Mouse (Mus musculus): Measurements from ENCODE around the gene Vac14. TPM values are rescaled to one million over a fixed set of nuclear protein-coding genes. Genes with fewer than 3 reads are reported as not detected.

Vac14 gene
- polyA plus RNA-seq, 1 experiment from 2014 or later: 20.1 TPM

DNA sequence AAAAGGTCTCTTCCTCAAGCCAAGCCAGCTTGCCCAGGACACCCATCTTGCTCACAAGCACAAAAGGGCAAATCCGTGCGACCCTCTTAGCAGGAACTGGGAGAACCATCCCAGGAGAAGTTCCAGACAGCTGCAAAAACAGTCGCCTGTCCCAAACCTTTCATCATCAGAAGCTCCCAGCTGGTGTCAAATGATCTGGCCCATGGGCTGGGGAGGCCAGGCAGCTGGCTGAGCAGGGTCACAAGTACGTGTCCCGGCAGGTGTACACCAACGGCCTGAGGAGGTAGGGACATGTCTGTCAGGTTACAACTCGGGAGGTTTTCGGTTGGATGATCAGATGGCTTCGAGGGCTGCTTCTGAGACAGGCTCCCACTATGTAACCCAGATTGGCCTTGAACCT lies 128.3 kb downstream of the Vac14 start:
- Histone ChIP-seq H3K4me3 (ENCODE audit: low read length) (no peak overlapping the region), H3K27me3 (replicated peaks; ENCODE audit: control insufficient read depth, insufficient read depth, low read length) (no peaks in the 10 kb centered on the region), H3K36me3 (ENCODE audit: control insufficient read depth, insufficient read depth, low read length) (no peaks in the 10 kb centered on the region), H3K4me1 (ENCODE audit: control insufficient read depth, insufficient read depth, low read length) (no peaks in the 10 kb centered on the region), H3K4me2 (ENCODE audit: low read depth, low read length) (no peak overlapping the region), H3K27ac (ENCODE audit: low read length) (no peak overlapping the region), H3K9me3 (ENCODE audit: control insufficient read depth, low read length) (no peaks in the 10 kb centered on the region), H3K9ac (ENCODE audit: low read depth, low read length) (no peak overlapping the region)
- no peak for ATAC-seq
- WGBS: 72% methylated on average over 9 of the region's 9 CpGs

DNA sequence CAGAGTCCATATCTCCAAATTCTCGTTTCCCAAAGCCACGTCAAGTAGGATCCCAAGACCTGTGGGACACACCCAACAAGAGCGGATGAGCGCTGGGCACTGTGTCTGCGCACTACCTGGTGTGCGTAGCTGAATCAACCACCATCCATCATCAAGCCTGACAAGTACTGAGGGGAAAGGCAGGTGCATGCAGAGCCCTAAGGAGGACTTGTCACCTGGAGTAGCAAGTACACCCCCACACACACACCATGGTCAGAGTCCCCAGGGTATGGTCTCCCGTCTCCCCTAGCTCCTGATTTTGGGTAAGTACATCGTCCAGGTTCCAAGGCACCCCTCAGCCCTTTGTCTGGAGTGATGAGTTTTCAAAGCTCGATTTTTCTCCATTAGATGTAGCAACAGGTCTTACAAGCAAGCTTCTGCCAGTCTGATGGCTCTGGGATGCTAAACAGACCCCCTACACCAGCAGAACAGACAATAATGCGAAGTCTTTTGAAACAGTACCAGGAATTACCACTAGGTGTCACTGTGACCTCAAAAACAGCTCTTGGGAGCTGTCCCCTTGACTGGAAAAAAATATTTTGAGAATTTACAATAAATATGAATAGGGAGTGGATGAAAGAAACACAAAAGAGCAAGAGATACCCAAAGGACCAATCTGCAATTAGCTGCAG lies 131.2 kb downstream of the Vac14 start:
- no peaks in the 10 kb centered on the region for H3K9me3 ChIP-seq (ENCODE audit: control insufficient read depth, low read length)
- no peak overlapping the region for H3K4me2 ChIP-seq (ENCODE audit: low read depth, low read length)
- H3K4me1 ChIP-seq (ENCODE audit: control insufficient read depth, insufficient read depth, low read length): no peaks in the 10 kb centered on the region
- peak; percentile 43; the same call in 1 of the 2 replicates for ATAC-seq
- no peak overlapping the region for H3K4me3 ChIP-seq (ENCODE audit: low read length)
- no peak overlapping the region for H3K9ac ChIP-seq (ENCODE audit: low read depth, low read length)
- no peaks in the 10 kb centered on the region for H3K36me3 ChIP-seq (ENCODE audit: control insufficient read depth, insufficient read depth, low read length)
- no peak overlapping the region for H3K27ac ChIP-seq (ENCODE audit: low read length)
- WGBS: 53% methylated on average over 10 of the region's 10 CpGs
- H3K27me3 ChIP-seq (replicated peaks; ENCODE audit: control insufficient read depth, insufficient read depth, low read length): no peaks in the 10 kb centered on the region

- H3K27ac ChIP-seq (ENCODE audit: low read length): no peak overlapping the region
- no peaks in the 10 kb centered on the region for H3K36me3 ChIP-seq (ENCODE audit: control insufficient read depth, insufficient read depth, low read length)
- no peak overlapping the region for H3K4me3 ChIP-seq (ENCODE audit: low read length)
- no peak overlapping the region for H3K9ac ChIP-seq (ENCODE audit: low read depth, low read length)
- H3K9me3 ChIP-seq (ENCODE audit: control insufficient read depth, low read length): no peaks in the 10 kb centered on the region
- no peaks in the 10 kb centered on the region for H3K27me3 ChIP-seq (replicated peaks; ENCODE audit: control insufficient read depth, insufficient read depth, low read length)
- no peak for ATAC-seq
- WGBS: 29% methylated on average over 13 of the region's 13 CpGs
- no peak overlapping the region for H3K4me2 ChIP-seq (ENCODE audit: low read depth, low read length)
- H3K4me1 ChIP-seq (ENCODE audit: control insufficient read depth, insufficient read depth, low read length): 0 out of 2 replicates have a peak, but pooled peaks cover 3% of the 10 kb centered on the region
Observed at GRCm38 (mm10) chr8:110750269-110750668, 131.9 kb downstream of the Vac14 start.

- WGBS: 80% methylated on average over 5 of the region's 5 CpGs
- Histone ChIP-seq H3K27me3 (replicated peaks; ENCODE audit: control insufficient read depth, insufficient read depth, low read length) (no peaks in the 10 kb centered on the region), H3K9ac (ENCODE audit: low read depth, low read length) (no peak overlapping the region), H3K4me1 (ENCODE audit: control insufficient read depth, insufficient read depth, low read length) (0 out of 2 replicates have a peak, but pooled peaks cover 3% of the 10 kb centered on the region), H3K9me3 (ENCODE audit: control insufficient read depth, low read length) (no peaks in the 10 kb centered on the region), H3K27ac (ENCODE audit: low read length) (no peak overlapping the region), H3K36me3 (ENCODE audit: control insufficient read depth, insufficient read depth, low read length) (no peaks in the 10 kb centered on the region), H3K4me3 (ENCODE audit: low read length) (no peak overlapping the region), H3K4me2 (ENCODE audit: low read depth, low read length) (no peak overlapping the region)
- no peak for ATAC-seq
Observed at GRCm38 (mm10) chr8:110751490-110751889, 133.1 kb downstream of the Vac14 start.

DNA sequence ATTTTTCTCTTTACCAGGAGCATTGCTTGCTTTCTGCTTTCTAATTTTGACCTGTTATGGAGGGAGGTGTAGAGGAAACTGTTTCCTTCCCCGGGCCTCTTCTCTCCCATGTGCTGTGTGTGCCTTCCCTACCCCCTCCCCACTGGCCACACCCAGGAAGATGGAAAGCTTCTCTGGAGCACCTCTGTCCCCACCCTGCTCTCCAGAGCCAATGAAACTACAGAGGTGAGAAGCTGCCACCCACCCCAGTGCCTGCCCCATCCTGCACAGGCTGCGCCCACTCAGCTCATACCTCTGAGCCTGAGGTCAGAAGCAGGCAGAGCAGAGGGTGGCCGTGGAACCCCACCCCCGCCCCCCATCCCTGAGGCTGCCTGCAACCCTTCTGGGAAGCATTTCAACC lies 136.3 kb downstream of the Vac14 start:
- no peaks in the 10 kb centered on the region for H3K27me3 ChIP-seq (replicated peaks; ENCODE audit: control insufficient read depth, insufficient read depth, low read length)
- 47% methylated on average over 4 of the region's 4 CpGs for WGBS
- no peak overlapping the region for H3K27ac ChIP-seq (ENCODE audit: low read length)
- H3K9ac ChIP-seq (ENCODE audit: low read depth, low read length): no peak overlapping the region
- no peak overlapping the region for H3K4me3 ChIP-seq (ENCODE audit: low read length)
- no peaks in the 10 kb centered on the region for H3K9me3 ChIP-seq (ENCODE audit: control insufficient read depth, low read length)
- no peaks in the 10 kb centered on the region for H3K36me3 ChIP-seq (ENCODE audit: control insufficient read depth, insufficient read depth, low read length)
- 0 out of 2 replicates have a peak, but pooled peaks cover 3% of the 10 kb centered on the region for H3K4me1 ChIP-seq (ENCODE audit: control insufficient read depth, insufficient read depth, low read length)
- peak; percentile 80 for ATAC-seq
- H3K4me2 ChIP-seq (ENCODE audit: low read depth, low read length): no peak overlapping the region

- Histone ChIP-seq H3K4me2 (ENCODE audit: low read depth, low read length) (no peak overlapping the region), H3K4me3 (ENCODE audit: low read length) (no peak overlapping the region), H3K27me3 (replicated peaks; ENCODE audit: control insufficient read depth, insufficient read depth, low read length) (no peaks in the 10 kb centered on the region), H3K4me1 (ENCODE audit: control insufficient read depth, insufficient read depth, low read length) (0 out of 2 replicates have a peak, but pooled peaks cover 5% of the 10 kb centered on the region), H3K9ac (ENCODE audit: low read depth, low read length) (no peak overlapping the region), H3K27ac (ENCODE audit: low read length) (no peak overlapping the region), H3K9me3 (ENCODE audit: control insufficient read depth, low read length) (no peaks in the 10 kb centered on the region), H3K36me3 (ENCODE audit: control insufficient read depth, insufficient read depth, low read length) (no peaks in the 10 kb centered on the region)
- ATAC-seq: no peak
- WGBS: 60% methylated on average over 15 of the region's 15 CpGs
Observed at GRCm38 (mm10) chr8:110755511-110756170, 137.3 kb downstream of the Vac14 start.

GRCm38 (mm10) chr8:110756196-110756595 lies 137.8 kb downstream of the Vac14 start:
- no peaks in the 10 kb centered on the region for H3K9me3 ChIP-seq (ENCODE audit: control insufficient read depth, low read length)
- H3K27me3 ChIP-seq (replicated peaks; ENCODE audit: control insufficient read depth, insufficient read depth, low read length): no peaks in the 10 kb centered on the region
- no peak for ATAC-seq
- no peak overlapping the region for H3K4me2 ChIP-seq (ENCODE audit: low read depth, low read length)
- H3K9ac ChIP-seq (ENCODE audit: low read depth, low read length): no peak overlapping the region
- no peaks in the 10 kb centered on the region for H3K36me3 ChIP-seq (ENCODE audit: control insufficient read depth, insufficient read depth, low read length)
- H3K27ac ChIP-seq (ENCODE audit: low read length): no peak overlapping the region
- H3K4me3 ChIP-seq (ENCODE audit: low read length): no peak overlapping the region
- peaks cover 11% of the 10 kb centered on the region for H3K4me1 ChIP-seq (ENCODE audit: control insufficient read depth, insufficient read depth, low read length)
- WGBS: 86% methylated on average over 5 of the region's 5 CpGs

- H3K4me2 ChIP-seq (ENCODE audit: low read depth, low read length): no peak overlapping the region
- WGBS: 53% methylated on average over 7 of the region's 7 CpGs
- ATAC-seq: no peak
- H3K9me3 ChIP-seq (ENCODE audit: control insufficient read depth, low read length): no peaks in the 10 kb centered on the region
- H3K4me1 ChIP-seq (ENCODE audit: control insufficient read depth, insufficient read depth, low read length): peaks cover 10% of the 10 kb centered on the region
- H3K27me3 ChIP-seq (replicated peaks; ENCODE audit: control insufficient read depth, insufficient read depth, low read length): no peaks in the 10 kb centered on the region
- H3K4me3 ChIP-seq (ENCODE audit: low read length): no peak overlapping the region
- H3K36me3 ChIP-seq (ENCODE audit: control insufficient read depth, insufficient read depth, low read length): no peaks in the 10 kb centered on the region
- H3K27ac ChIP-seq (ENCODE audit: low read length): peak overlapping the region; percentile 31; the same call in 1 of the 2 replicates
- no peak overlapping the region for H3K9ac ChIP-seq (ENCODE audit: low read depth, low read length)
Observed at GRCm38 (mm10) chr8:110760280-110760940, 142.0 kb downstream of the Vac14 start.

- Histone ChIP-seq H3K9ac (ENCODE audit: low read depth, low read length) (no peak overlapping the region), H3K4me2 (ENCODE audit: low read depth, low read length) (no peak overlapping the region), H3K36me3 (ENCODE audit: control insufficient read depth, insufficient read depth, low read length) (no peaks in the 10 kb centered on the region), H3K9me3 (ENCODE audit: control insufficient read depth, low read length) (no peaks in the 10 kb centered on the region), H3K27me3 (replicated peaks; ENCODE audit: control insufficient read depth, insufficient read depth, low read length) (no peaks in the 10 kb centered on the region), H3K27ac (ENCODE audit: low read length) (no peak overlapping the region), H3K4me3 (ENCODE audit: low read length) (no peak overlapping the region), H3K4me1 (ENCODE audit: control insufficient read depth, insufficient read depth, low read length) (peaks cover 10% of the 10 kb centered on the region)
- 43% methylated on average over 5 of the region's 5 CpGs for WGBS
- ATAC-seq: peak; percentile 53
Observed at GRCm38 (mm10) chr8:110761185-110761584, 142.8 kb downstream of the Vac14 start.
